Mouse (Mus musculus): ENCODE data around the gene Bmi1.

- no peak for TF ChIP-seq POLR2A (IDR thresholded peaks at IDR 0.05; ENCODE audit: low read depth, low read length)
- no peak for TF ChIP-seq CTCF (IDR thresholded peaks at IDR 0.05; ENCODE audit: extremely low read depth, insufficient read length, insufficient replicate concordance, low read depth, low read length)
These were observed 22.0 kb downstream of the Bmi1 start for GRCm38 (mm10) chr2:18698663-18699385.

All from small intestine, adult 2 months (tissue).